Mouse (Mus musculus) heart, postnatal 14 days (tissue): ENCODE measurements around the gene Bptf. TPM values are rescaled to one million over a fixed set of nuclear protein-coding genes. Genes with fewer than 3 reads are reported as not detected.
"Not testable (repeated sequence)": the region's sequence is repeated elsewhere in the genome, so short reads cannot be mapped to it uniquely, and the experiment has no call there.

Source experiments
- DNase-seq, 2 experiments: peaks; one replicate each; pipeline ENCODE4 v3.0.0; 2021 to 2022
- intact Hi-C: fragments of 180-260 bp; cut with DNase I; formaldehyde crosslinking; loops from one replicate; pipeline ENCODE4 v1.15.1; 2025
- long read RNA-seq, 2 experiments: library from polyadenylated mRNA; stranded (forward); transcript quantifications; one replicate each; pipeline ENCODE4 v2.0.0; 2021
- total RNA-seq, 2 experiments: library from RNA; stranded (reverse); gene quantifications; 2 replicates each; pipeline ENCODE4 v1.2.3; 2021

The Bptf gene
- 10 to 100 TPM; 34.8 to 38.6 TPM for total RNA-seq
- long read RNA-seq, experiment 1, partial matches to known transcripts = 1 of 4 reads
- long read RNA-seq, experiment 1, other reads (novel, unspliced or antisense) = 3 of 4 reads
- long read RNA-seq, experiment 2, partial matches to known transcripts = 1 of 7 reads
- long read RNA-seq, experiment 2, other reads (novel, unspliced or antisense) = 5 of 7 reads

- intact Hi-C loops = no loop called here
Measured at GRCm38 (mm10) chr11:107131749-107132421, at the start of gene Bptf. Gene Bptf (minus strand): TSS chr11:107132127.

DNA sequence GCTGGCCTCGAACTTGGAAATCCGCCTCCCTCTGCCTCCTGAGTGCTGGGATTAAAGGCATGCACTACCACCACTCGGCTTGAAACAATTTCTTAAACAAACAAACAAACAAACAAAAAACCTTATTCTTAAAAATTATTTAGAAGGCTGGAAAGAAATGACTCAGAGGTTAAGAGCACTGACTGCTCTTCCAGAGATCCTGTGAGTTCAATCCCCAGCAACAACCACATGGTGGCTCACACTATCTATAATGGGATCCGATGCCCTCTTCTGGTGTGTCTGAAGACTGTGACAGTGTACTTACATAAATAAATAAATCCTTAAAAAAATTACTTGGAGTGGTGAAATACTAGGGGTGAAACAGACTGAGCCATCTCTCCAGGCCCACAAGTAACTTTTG lies 29.3 kb upstream of the Bptf start:
- intact Hi-C loops = no loop called here
- DNase-seq = no peak

More at GRCm38 (mm10) chr11:107131749-107132421, at the start of gene Bptf:
- peak; percentile 96 to 97 for DNase-seq

DNA sequence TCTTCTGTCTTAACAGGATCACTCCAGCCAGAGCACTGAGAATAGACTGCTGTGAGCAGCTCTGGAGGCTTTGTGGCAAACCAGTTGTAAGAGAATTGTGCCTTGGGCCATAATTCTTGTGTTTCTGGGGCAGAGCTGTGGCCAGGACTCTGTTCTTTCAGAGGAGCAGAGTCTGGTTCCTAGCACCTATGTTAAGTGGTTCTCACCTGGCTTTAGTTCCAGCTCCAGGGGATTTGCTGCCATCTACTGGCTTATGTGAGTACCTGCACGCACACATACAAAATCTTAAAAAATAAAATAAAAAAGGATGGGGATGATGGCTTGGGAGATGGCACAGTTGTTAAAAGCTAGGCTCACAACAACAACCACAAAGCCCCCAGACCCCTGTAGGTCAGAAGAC lies 27.1 kb upstream of the Bptf start:
- intact Hi-C loops = no loop called here

DNA sequence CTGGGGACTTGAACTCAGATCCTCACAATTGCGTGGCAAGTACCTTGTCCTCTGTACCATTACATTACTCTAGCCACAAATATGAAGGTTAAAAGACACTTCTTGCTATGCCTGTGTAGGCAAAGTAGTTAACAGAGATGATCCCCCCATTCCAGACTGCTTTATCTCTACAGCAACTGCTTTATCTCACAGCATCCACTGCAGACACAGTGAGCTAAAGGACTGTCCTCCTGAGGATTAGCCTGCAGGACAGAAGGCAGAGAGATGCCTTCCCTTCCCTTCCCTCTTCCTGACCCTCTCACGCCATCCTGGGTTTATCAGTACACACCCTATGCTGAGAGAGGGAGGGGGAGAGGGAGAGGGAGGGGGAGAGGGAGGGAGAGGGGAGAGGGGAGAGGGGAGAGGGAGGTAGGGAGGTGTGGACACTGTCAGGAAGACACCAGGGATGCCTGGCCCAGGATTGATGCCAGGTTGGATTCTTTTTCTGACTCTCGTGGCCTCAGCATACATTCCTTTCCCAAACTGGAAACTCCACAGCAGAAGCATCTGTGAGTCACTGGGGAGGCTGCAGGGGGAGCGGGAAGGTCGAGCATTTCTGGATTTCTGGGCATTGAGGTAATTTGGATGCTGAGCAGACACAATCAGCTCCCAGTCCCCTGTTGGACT lies 25.2 kb upstream of the Bptf start:
- intact Hi-C loops = no loop called here
- DNase-seq = peak; percentile 4 to 12

More for the DNA sequence above, 27.1 kb upstream of the Bptf start:
- DNase-seq = no peak

DNA sequence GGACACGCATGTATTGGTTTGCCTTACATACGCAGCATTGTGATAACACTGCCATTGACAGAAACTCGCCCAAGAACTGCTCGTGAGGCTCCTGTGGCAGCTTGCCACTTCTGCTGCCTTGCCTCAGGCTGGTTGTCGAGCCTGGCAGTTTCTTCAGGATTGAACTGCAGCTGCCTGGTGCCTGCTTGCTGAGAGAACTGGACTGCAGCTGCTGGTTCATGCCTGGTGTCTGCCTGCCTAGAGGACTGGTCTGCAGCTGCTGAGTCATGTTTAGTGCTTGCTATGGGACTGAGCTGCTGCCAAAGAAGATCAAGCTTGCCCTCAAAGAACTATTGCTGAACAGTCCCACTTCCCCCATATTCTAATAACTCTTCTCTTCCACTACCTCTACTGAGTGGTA lies 23.4 kb upstream of the Bptf start:
- no peak for DNase-seq
- intact Hi-C loops = no loop called here

DNA sequence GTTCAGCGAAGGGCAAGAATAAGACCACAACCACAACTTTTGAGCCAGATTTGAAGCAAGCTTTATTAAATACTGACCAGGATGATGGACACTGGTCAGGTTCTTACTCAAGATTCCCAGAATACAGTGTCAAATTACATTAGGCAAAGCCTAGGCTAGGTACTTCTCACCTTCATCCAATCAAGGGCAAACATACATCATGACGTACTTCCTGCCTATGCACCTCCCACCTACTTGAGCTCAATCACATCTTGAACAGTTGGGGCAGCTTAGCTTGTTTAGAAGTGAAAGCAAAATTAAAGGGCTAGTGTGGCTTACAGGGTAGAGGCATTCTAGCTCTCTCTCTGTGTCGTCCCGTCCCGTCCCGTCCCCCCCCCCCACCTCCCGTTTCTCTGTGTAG lies 22.5 kb upstream of the Bptf start:
- intact Hi-C loops = no loop called here
- no peak for DNase-seq

GRCm38 (mm10) chr11:107153645-107154044 lies 21.7 kb upstream of the Bptf start:
- no peak for DNase-seq
- intact Hi-C loops = no loop called here

GRCm38 (mm10) chr11:107151809-107152208 lies 19.9 kb upstream of the Bptf start:
- peak; percentile 7 to 28 for DNase-seq
- intact Hi-C loops = no loop called here

- intact Hi-C loops, DNase-seq: not testable (repeated sequence)
Measured at GRCm38 (mm10) chr11:107143956-107144355, 12.0 kb upstream of the Bptf start.

GRCm38 (mm10) chr11:107142382-107142781 lies 10.5 kb upstream of the Bptf start:
- DNase-seq = no peak
- intact Hi-C loops = no loop called here

DNA sequence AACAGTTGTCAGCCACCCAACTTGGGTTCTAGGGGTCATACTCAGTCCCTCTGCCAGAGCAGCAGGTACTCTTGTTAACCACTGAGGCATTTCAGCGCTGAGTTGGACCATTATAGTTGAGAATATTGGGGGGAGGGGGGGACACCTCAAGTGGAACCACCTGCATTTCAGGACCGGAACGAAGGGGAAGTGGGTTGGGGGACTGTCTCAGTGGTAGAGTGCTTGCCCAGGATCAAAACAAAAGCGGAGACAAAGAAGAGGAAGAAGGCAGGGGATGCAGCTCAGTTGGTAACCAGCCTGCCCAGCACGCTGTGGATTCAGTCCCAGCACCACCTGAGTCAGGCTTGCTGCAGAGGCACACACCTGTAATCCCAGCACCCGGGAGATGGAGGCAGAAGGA lies 8.8 kb upstream of the Bptf start:
- no peak for DNase-seq
- intact Hi-C loops = no loop called here

- intact Hi-C loops = loop anchor here (5.0 kb wide), 1 partner anchor 36 kb away; no protein-coding TSS in a partner anchor
- peak; percentile 16 to 26 for DNase-seq
Measured at GRCm38 (mm10) chr11:107138633-107139032, 6.7 kb upstream of the Bptf start.

- no peak for DNase-seq
- intact Hi-C loops = loop anchor here (5.0 kb wide), 1 partner anchor 35 kb away; no protein-coding TSS in a partner anchor
Measured at GRCm38 (mm10) chr11:107137593-107137992, 5.7 kb upstream of the Bptf start.

GRCm38 (mm10) chr11:107136458-107136857 lies 4.5 kb upstream of the Bptf start:
- not testable (repeated sequence) for DNase-seq
- intact Hi-C loops = loop anchor here (5.0 kb wide), 1 partner anchor 34 kb away; no protein-coding TSS in a partner anchor

- DNase-seq = no peak
- intact Hi-C loops = loop anchor here (5.0 kb wide), 1 partner anchor 33 kb away; no protein-coding TSS in a partner anchor
Measured at GRCm38 (mm10) chr11:107135741-107136140, 3.8 kb upstream of the Bptf start.

DNA sequence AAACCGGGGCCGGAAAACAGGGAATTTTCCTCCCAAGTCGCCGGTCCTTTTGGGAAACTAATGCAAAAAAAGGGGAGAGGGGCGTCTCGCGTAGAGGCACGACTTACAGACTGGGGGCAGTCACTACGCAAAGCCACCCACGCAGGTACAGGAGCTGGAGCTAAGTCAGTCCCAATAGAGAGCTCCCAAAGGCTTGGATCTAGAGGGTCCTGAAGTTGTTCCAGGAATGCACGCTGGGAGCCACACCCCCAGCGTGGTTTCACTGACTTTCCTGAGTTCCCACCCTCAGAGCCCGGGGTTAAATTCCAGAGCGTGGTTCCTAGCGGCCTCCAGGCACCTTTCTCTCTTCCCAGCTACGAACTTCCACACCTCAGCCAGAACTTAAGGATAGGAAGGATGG lies 499 bp upstream of the Bptf start:
- DNase-seq = peak in 1 of 2 experiments; percentile 8
- intact Hi-C loops = no loop called here

- DNase-seq = peak; percentile 70 to 77
- intact Hi-C loops = no loop called here
Measured at GRCm38 (mm10) chr11:107130879-107131748, 813 bp downstream of the Bptf start.

GRCm38 (mm10) chr11:107130221-107130788 lies 1.6 kb downstream of the Bptf start:
- intact Hi-C loops = no loop called here
- no peak for DNase-seq

- intact Hi-C loops = no loop called here
- no peak for DNase-seq
Measured at GRCm38 (mm10) chr11:107129641-107130040, 2.3 kb downstream of the Bptf start.

DNA sequence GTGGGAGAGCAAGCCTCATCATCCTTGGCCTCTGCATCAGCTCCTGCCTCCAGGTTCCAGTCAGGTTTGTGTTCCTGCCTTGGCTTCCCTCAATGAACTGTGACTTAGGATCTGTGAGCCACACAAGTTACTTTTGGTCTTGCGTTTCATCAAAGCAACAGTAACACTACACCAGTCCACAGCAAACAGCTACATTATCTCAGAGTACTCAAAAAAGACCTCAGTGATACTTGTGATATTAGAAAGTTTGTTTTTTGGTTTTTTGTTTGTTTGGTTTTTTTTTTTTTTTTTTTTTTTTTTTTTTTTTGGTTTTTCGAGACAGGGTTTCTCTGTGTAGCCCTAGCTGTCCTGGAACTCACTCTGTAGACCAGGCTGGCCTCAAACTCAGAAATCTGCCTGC lies 5.2 kb downstream of the Bptf start:
- intact Hi-C loops, DNase-seq: not testable (repeated sequence)
